Mouse (Mus musculus) left cerebral cortex, adult 8-10 months (tissue): ENCODE data around the gene Imp4. TPM values are rescaled to one million over a fixed set of nuclear protein-coding genes. Genes with fewer than 3 reads are reported as not detected.
"Not testable (repeated sequence)": the region's sequence is repeated elsewhere in the genome, so short reads cannot be mapped to it uniquely, and the experiment has no call there.

Experiments
- DNase-seq, 2 experiments: peaks; one replicate each; pipeline ENCODE4 v3.0.0; 2022; ENCODE audit warnings: low spot score in 2 of 2
- total RNA-seq, 4 experiments: library from RNA; stranded (reverse); gene quantifications; 2 replicates each; pipeline ENCODE4 v1.2.4; 2022

Gene Imp4
- 10 to 100 TPM; 29.7 to 36.0 (median 33.1) TPM for total RNA-seq

- DNase-seq: peak; percentile 94 to 96
These were observed at the start of gene Imp4, which contains the start of gene Ccdc115 for GRCm38 (mm10) chr1:34439215-34439960. Gene Imp4, plus strand, starts transcription at chr1:34439851. Gene Ccdc115, minus strand, starts transcription at chr1:34439672.

- no peak for DNase-seq
These were observed 43.3 kb upstream of the Imp4 start for GRCm38 (mm10) chr1:34396321-34396720.

- no peak for DNase-seq
These were observed 40.3 kb upstream of the Imp4 start for GRCm38 (mm10) chr1:34399182-34399953.

- no peak for DNase-seq
These were observed 11.2 kb upstream of the Imp4 start for GRCm38 (mm10) chr1:34428466-34428865.

- DNase-seq: no peak
These were observed 10.4 kb upstream of the Imp4 start for GRCm38 (mm10) chr1:34429281-34429680.

GRCm38 (mm10) chr1:34430981-34431380 lies 8.7 kb upstream of the Imp4 start:
- no peak for DNase-seq

- no peak for DNase-seq
These were observed 8.2 kb upstream of the Imp4 start for GRCm38 (mm10) chr1:34431431-34431830.

- DNase-seq: no peak
These were observed 7.3 kb upstream of the Imp4 start for GRCm38 (mm10) chr1:34432411-34432775.

GRCm38 (mm10) chr1:34432776-34433481 lies 6.7 kb upstream of the Imp4 start:
- DNase-seq: no peak

- no peak for DNase-seq
These were observed 5.6 kb upstream of the Imp4 start for GRCm38 (mm10) chr1:34433891-34434521.

- DNase-seq: peak; percentile 83 to 99
These were observed 4.9 kb upstream of the Imp4 start for GRCm38 (mm10) chr1:34434660-34435160.

- DNase-seq: no peak
These were observed 4.1 kb upstream of the Imp4 start for GRCm38 (mm10) chr1:34435371-34436120.

- DNase-seq: no peak
These were observed 3.3 kb upstream of the Imp4 start for GRCm38 (mm10) chr1:34436374-34436773.

GRCm38 (mm10) chr1:34437366-34437765 lies 2.3 kb upstream of the Imp4 start:
- not testable (repeated sequence) for DNase-seq

- no peak for DNase-seq
These were observed 1.1 kb upstream of the Imp4 start for GRCm38 (mm10) chr1:34438381-34439051.

- no peak for DNase-seq
These were observed 445 bp downstream of the Imp4 start for GRCm38 (mm10) chr1:34439961-34440630.

- DNase-seq: no peak
These were observed 3.5 kb downstream of the Imp4 start for GRCm38 (mm10) chr1:34443124-34443523.

GRCm38 (mm10) chr1:34458431-34458830 lies 18.8 kb downstream of the Imp4 start:
- DNase-seq: no peak

GRCm38 (mm10) chr1:34459284-34460060 lies 19.8 kb downstream of the Imp4 start, which contains the start of gene Ptpn18:
Gene Ptpn18, plus strand, starts transcription at chr1:34459762.
- peak; percentile 69 to 87 for DNase-seq
